Mouse (Mus musculus) heart, embryonic 15.5 days (tissue): ENCODE data around the gene Fam219a. TPM values are rescaled to one million over a fixed set of nuclear protein-coding genes. Genes with fewer than 3 reads are reported as not detected.

Source experiments
- ATAC-seq: fragments of 200-750 bp; cut with Nextera tagmentation; replicated peaks from 2 replicates; pipeline ENCODE4 v1.8.0; 2017; ENCODE audit warnings: low read depth, moderate TSS enrichment; ENCODE audit not compliant: insufficient number of reproducible peaks, insufficient read depth, low FRiP score
- H3K27ac ChIP-seq: fragments of 300-500 bp; sonication (generic); 2 replicates; pipeline ENCODE4 v1.5.1; 2015; ENCODE audit warnings: mild to moderate bottlenecking, inconsistent platforms
- H3K27me3 ChIP-seq: fragments of 300-500 bp; sonication (generic); 2 replicates; pipeline ENCODE4 v1.6.1; 2015; ENCODE audit warnings: inconsistent platforms
- H3K36me3 ChIP-seq: fragments of 300-500 bp; sonication (generic); 2 replicates; pipeline ENCODE4 v1.6.1; 2015; ENCODE audit warnings: mild to moderate bottlenecking, inconsistent platforms
- H3K4me1 ChIP-seq: fragments of 300-500 bp; sonication (generic); replicated peaks from 2 replicates; pipeline ENCODE4 v1.6.1; 2015; ENCODE audit warnings: inconsistent platforms
- H3K4me2 ChIP-seq: fragments of 300-500 bp; sonication (generic); 2 replicates; pipeline ENCODE4 v1.6.1; 2015; ENCODE audit warnings: inconsistent platforms, mild to moderate bottlenecking, moderate library complexity
- H3K4me3 ChIP-seq: fragments of 300-500 bp; sonication (generic); 2 replicates; pipeline ENCODE4 v1.5.1; 2015; ENCODE audit warnings: mild to moderate bottlenecking, inconsistent platforms
- H3K9ac ChIP-seq: fragments of 300-500 bp; sonication (generic); 2 replicates; pipeline ENCODE4 v1.6.1; 2015; ENCODE audit warnings: mild to moderate bottlenecking, inconsistent platforms
- H3K9me3 ChIP-seq: fragments of 300-500 bp; sonication (generic); replicated peaks from 2 replicates; pipeline ENCODE4 v1.6.1; 2016; ENCODE audit warnings: inconsistent platforms
- WGBS: fragments of 180-500 bp; shearing (Covaris S2); methylation state at CpG from one replicate; pipeline ENCODE4 v1.1.7; 2015; ENCODE audit warnings: mixed read lengths; 5-methylcytosine and 5-hydroxymethylcytosine counted together
- polyA plus RNA-seq: library from polyadenylated mRNA; unstranded; fragments of >200 nt; fragmentation: Nextera tagmentation; extraction: Ambion mirVana; gene quantifications from 2 replicates; pipeline ENCODE4 v1.2.1, GENCODE M21; 2015

The Fam219a gene
- polyA plus RNA-seq, 1 experiment from 2014 or later = 2.7 TPM

- H3K4me1 ChIP-seq = peaks cover 4% of the 10 kb centered on the region
- no peak overlapping the region for H3K9ac ChIP-seq
- H3K4me3 ChIP-seq = no peak overlapping the region
- no peak overlapping the region for H3K27ac ChIP-seq
- no peaks in the 10 kb centered on the region for H3K36me3 ChIP-seq
- ATAC-seq = no peak
- peaks cover 10% of the 10 kb centered on the region; the same call in 1 of the 2 replicates for H3K27me3 ChIP-seq
- H3K4me2 ChIP-seq = no peak overlapping the region
- 88% methylated on average over 6 of the region's 6 CpGs for WGBS
- H3K9me3 ChIP-seq = no peaks in the 10 kb centered on the region
Measured at GRCm38 (mm10) chr4:41522136-41522535, 47.2 kb downstream of the Fam219a start.

GRCm38 (mm10) chr4:41520641-41521040 lies 48.7 kb downstream of the Fam219a start:
- H3K4me3 ChIP-seq = no peak overlapping the region
- no peaks in the 10 kb centered on the region for H3K36me3 ChIP-seq
- H3K4me1 ChIP-seq = no peaks in the 10 kb centered on the region
- H3K9ac ChIP-seq = no peak overlapping the region
- H3K4me2 ChIP-seq = no peak overlapping the region
- ATAC-seq = no peak
- no peaks in the 10 kb centered on the region for H3K9me3 ChIP-seq
- H3K27ac ChIP-seq = no peak overlapping the region
- 39% methylated on average over 14 of the region's 14 CpGs for WGBS
- H3K27me3 ChIP-seq = peaks cover 13% of the 10 kb centered on the region

- no peak for ATAC-seq
- Histone ChIP-seq H3K4me2 (no peak overlapping the region), H3K9me3 (no peaks in the 10 kb centered on the region), H3K4me1 (no peaks in the 10 kb centered on the region), H3K27ac (no peak overlapping the region), H3K4me3 (no peak overlapping the region), H3K9ac (no peak overlapping the region), H3K36me3 (no peaks in the 10 kb centered on the region), H3K27me3 (peaks cover 13% of the 10 kb centered on the region)
- 85% methylated on average over 5 of the region's 5 CpGs for WGBS
Measured at GRCm38 (mm10) chr4:41519195-41519594, 50.1 kb downstream of the Fam219a start.

GRCm38 (mm10) chr4:41518349-41518748 lies 51.0 kb downstream of the Fam219a start:
- Histone ChIP-seq H3K27ac (no peak overlapping the region), H3K36me3 (no peaks in the 10 kb centered on the region), H3K27me3 (peaks cover 15% of the 10 kb centered on the region), H3K4me1 (no peaks in the 10 kb centered on the region), H3K9ac (no peak overlapping the region), H3K4me3 (no peak overlapping the region), H3K4me2 (no peak overlapping the region), H3K9me3 (no peaks in the 10 kb centered on the region)
- ATAC-seq = no peak
- WGBS = 72% methylated on average over 7 of the region's 7 CpGs

GRCm38 (mm10) chr4:41517233-41517632 lies 52.1 kb downstream of the Fam219a start, which contains the start of gene 1110017D15Rik:
TSS of gene 1110017D15Rik (minus strand) at chr4:41517333.
- peaks cover 23% of the 10 kb centered on the region for H3K27me3 ChIP-seq
- no peak within 1 kb of the TSS for H3K4me3 ChIP-seq
- H3K27ac ChIP-seq = no peak within 1 kb of the TSS
- no peaks in the 10 kb centered on the region for H3K36me3 ChIP-seq
- H3K4me2 ChIP-seq = no peak within 1 kb of the TSS
- no peaks in the 10 kb centered on the region for H3K4me1 ChIP-seq
- no peak for ATAC-seq
- H3K9me3 ChIP-seq = no peaks in the 10 kb centered on the region
- 69% methylated on average over 2 of the region's 2 CpGs for WGBS
- no peak within 1 kb of the TSS for H3K9ac ChIP-seq

GRCm38 (mm10) chr4:41513714-41514113 lies 55.6 kb downstream of the Fam219a start:
- ATAC-seq = no peak
- Histone ChIP-seq H3K4me1 (no peaks in the 10 kb centered on the region), H3K36me3 (no peaks in the 10 kb centered on the region), H3K27me3 (peaks cover 33% of the 10 kb centered on the region), H3K9ac (no peak overlapping the region), H3K9me3 (no peaks in the 10 kb centered on the region), H3K4me3 (no peak overlapping the region), H3K27ac (no peak overlapping the region), H3K4me2 (no peak overlapping the region)
- WGBS = 18% methylated on average over 8 of the region's 8 CpGs

GRCm38 (mm10) chr4:41513309-41513708 lies 56.0 kb downstream of the Fam219a start:
- H3K4me3 ChIP-seq = no peak overlapping the region
- H3K27me3 ChIP-seq = peaks cover 36% of the 10 kb centered on the region
- ATAC-seq = no peak
- no peak overlapping the region for H3K4me2 ChIP-seq
- no peaks in the 10 kb centered on the region for H3K9me3 ChIP-seq
- H3K9ac ChIP-seq = no peak overlapping the region
- no peaks in the 10 kb centered on the region for H3K4me1 ChIP-seq
- no peaks in the 10 kb centered on the region for H3K36me3 ChIP-seq
- WGBS = 51% methylated on average over 4 of the region's 4 CpGs
- H3K27ac ChIP-seq = no peak overlapping the region

- no peak overlapping the region for H3K9ac ChIP-seq
- H3K4me3 ChIP-seq = no peak overlapping the region
- WGBS = 43% methylated on average over 7 of the region's 7 CpGs
- H3K27me3 ChIP-seq = peaks cover 38% of the 10 kb centered on the region
- no peak overlapping the region for H3K27ac ChIP-seq
- ATAC-seq = no peak
- peaks cover 19% of the 10 kb centered on the region for H3K4me1 ChIP-seq
- H3K4me2 ChIP-seq = no peak overlapping the region
- no peaks in the 10 kb centered on the region for H3K36me3 ChIP-seq
- no peaks in the 10 kb centered on the region for H3K9me3 ChIP-seq
Measured at GRCm38 (mm10) chr4:41507998-41508397, 61.3 kb downstream of the Fam219a start.

- H3K27me3 ChIP-seq = peaks cover 38% of the 10 kb centered on the region
- H3K4me2 ChIP-seq = peak overlapping the region; percentile 97
- WGBS = 6% methylated on average over 22 of the region's 22 CpGs
Measured at GRCm38 (mm10) chr4:41507326-41507924, 61.9 kb downstream of the Fam219a start.

GRCm38 (mm10) chr4:41506906-41507305 lies 62.4 kb downstream of the Fam219a start:
- peak overlapping the region; percentile 60 for H3K4me3 ChIP-seq
- H3K27me3 ChIP-seq = peaks cover 37% of the 10 kb centered on the region
- H3K4me1 ChIP-seq = peaks cover 30% of the 10 kb centered on the region
- H3K4me2 ChIP-seq = peak overlapping the region; percentile 97
- H3K36me3 ChIP-seq = no peaks in the 10 kb centered on the region
- peak; percentile 55 for ATAC-seq
- H3K27ac ChIP-seq = no peak overlapping the region
- no peaks in the 10 kb centered on the region for H3K9me3 ChIP-seq
- H3K9ac ChIP-seq = peak overlapping the region; percentile 59
- under 1% methylated on average over 29 of the region's 29 CpGs for WGBS

More at GRCm38 (mm10) chr4:41507326-41507924, 61.9 kb downstream of the Fam219a start:
- H3K9me3 ChIP-seq = no peaks in the 10 kb centered on the region
- no peak overlapping the region for H3K27ac ChIP-seq
- H3K4me3 ChIP-seq = peak overlapping the region; percentile 60
- H3K4me1 ChIP-seq = peaks cover 25% of the 10 kb centered on the region
- no peak for ATAC-seq
- peak overlapping the region; percentile 59 for H3K9ac ChIP-seq
- H3K36me3 ChIP-seq = no peaks in the 10 kb centered on the region

GRCm38 (mm10) chr4:41506156-41506555 lies 63.2 kb downstream of the Fam219a start:
- Histone ChIP-seq H3K4me3 (peak overlapping the region; percentile 60), H3K9me3 (no peaks in the 10 kb centered on the region), H3K36me3 (no peaks in the 10 kb centered on the region), H3K27me3 (peaks cover 40% of the 10 kb centered on the region), H3K4me1 (peaks cover 30% of the 10 kb centered on the region), H3K9ac (0 out of 2 replicates have a peak overlapping the region, but pooled peaks have one; percentile 59), H3K4me2 (peak overlapping the region; percentile 97), H3K27ac (no peak overlapping the region)
- ATAC-seq = no peak
- WGBS = 13% methylated on average over 13 of the region's 13 CpGs

GRCm38 (mm10) chr4:41505131-41505551 lies 64.2 kb downstream of the Fam219a start:
- H3K4me2 ChIP-seq = no peak overlapping the region
- H3K4me1 ChIP-seq = peaks cover 30% of the 10 kb centered on the region
- H3K27ac ChIP-seq = no peak overlapping the region
- 49% methylated on average over 11 of the region's 11 CpGs for WGBS
- peaks cover 50% of the 10 kb centered on the region for H3K27me3 ChIP-seq
- H3K4me3 ChIP-seq = no peak overlapping the region
- H3K9ac ChIP-seq = no peak overlapping the region
- H3K36me3 ChIP-seq = no peaks in the 10 kb centered on the region
- no peak for ATAC-seq
- H3K9me3 ChIP-seq = no peaks in the 10 kb centered on the region
